8 mouse cellular contexts compared by ENCODE assay signal in genomic region chr5:121330154-121330816, GRCm38 (mm10). TPM values are rescaled to one million over a fixed set of nuclear protein-coding genes. Genes with fewer than 3 reads are reported as not detected.
DNase-seq lines count a peak whose midpoint lies in the region; ATAC-seq and TF ChIP-seq lines count a peak whose summit lies in the region.
"Not testable (repeated sequence)": the region's sequence is repeated elsewhere in the genome, so short reads cannot be mapped to it uniquely, and the experiment has no call there.

No protein-coding gene starts in this region.

- peaks cover 90% of the 10 kb centered on the region for H3K36me3 ChIP-seq in hindbrain, embryonic 14.5 days (replicated peaks; ENCODE audit: control insufficient read depth, insufficient read depth)
- peaks cover 89% of the 10 kb centered on the region for H3K36me3 ChIP-seq in limb, embryonic 10.5 days
- peaks cover 78% of the 10 kb centered on the region for H3K36me3 ChIP-seq in lung, embryonic 14.5 days (ENCODE audit: insufficient read depth)
- peaks cover 25% of the 10 kb centered on the region for H3K36me3 ChIP-seq in myocyte (ENCODE audit: control insufficient read depth, insufficient read depth)
- peaks cover 35% of the 10 kb centered on the region for H3K36me3 ChIP-seq in spleen, adult 2 months (ENCODE audit: control insufficient read depth, insufficient read depth, low read length)

- DNase-seq in CD4-positive, CD25-positive, alpha-beta regulatory T cell, adult 2 months (ENCODE audit: low read depth, low spot score) = peak; percentile 73
- not testable (repeated sequence) for DNase-seq in gastrocnemius, adult 2 months; hindbrain, embryonic 14.5 days (ENCODE audit: low spot score)
- DNase-seq in limb, embryonic 10.5 days (ENCODE audit: low spot score) = peak; percentile 34
- peak; percentile 18 for DNase-seq in lung, embryonic 14.5 days
- DNase-seq in spleen, adult 2 months (ENCODE audit: low read depth in 1 of 2, low spot score in 2 of 2) = peak in 1 of 2 experiments; percentile 32

- H3ac ChIP-seq in myocyte (ENCODE audit: control insufficient read depth, insufficient read length) = not testable (repeated sequence)

- intact Hi-C loops in gastrocnemius, adult 2 months (cut with DNase I) = not testable (repeated sequence)

- 79% methylated on average over 10 of the region's 19 CpGs for WGBS in hindbrain, embryonic 14.5 days
- WGBS in limb, embryonic 10.5 days = 78% methylated on average over 16 of the region's 19 CpGs
- 62% methylated on average over 11 of the region's 19 CpGs for WGBS in lung, embryonic 14.5 days
- 74% methylated on average over 15 of the region's 19 CpGs for WGBS in spleen, adult 2 months

- H3K9me3 ChIP-seq in hindbrain, embryonic 14.5 days (ENCODE audit: control insufficient read depth, low read length); limb, embryonic 10.5 days (replicated peaks); lung, embryonic 14.5 days (ENCODE audit: low read depth, low read length): not testable (repeated sequence)

- peak overlapping the region; percentile 57 for H3K27ac ChIP-seq in cortical plate, adult 2 months (ENCODE audit: insufficient read depth, low read length)
- peak overlapping the region; percentile 57; the same call in 1 of the 2 replicates for H3K27ac ChIP-seq in gastrocnemius, adult 2 months
- H3K27ac ChIP-seq in hindbrain, embryonic 14.5 days = peak overlapping the region; percentile 38
- peak overlapping the region; percentile 75 for H3K27ac ChIP-seq in limb, embryonic 10.5 days
- H3K27ac ChIP-seq in lung, embryonic 14.5 days (ENCODE audit: low read depth) = peak overlapping the region; percentile 62
- peak overlapping the region; percentile 93 for H3K27ac ChIP-seq in spleen, adult 2 months (ENCODE audit: insufficient read depth, low read length)

- H3K4me3 ChIP-seq in cortical plate, adult 2 months (ENCODE audit: insufficient read depth, low read length); gastrocnemius, adult 2 months; hindbrain, embryonic 14.5 days (replicated peaks; ENCODE audit: low read length): not testable (repeated sequence)
- peak overlapping the region; percentile 35 for H3K4me3 ChIP-seq in limb, embryonic 10.5 days
- peak overlapping the region; percentile 10; the same call in 1 of the 2 replicates for H3K4me3 ChIP-seq in lung, embryonic 14.5 days (ENCODE audit: low read depth, low read length)
- peak overlapping the region; percentile 23 for H3K4me3 ChIP-seq in myocyte
- peak overlapping the region; percentile 36; the same call in 1 of the 2 replicates for H3K4me3 ChIP-seq in spleen, adult 2 months (ENCODE audit: extremely low read depth, insufficient read depth, insufficient read length)

- TF ChIP-seq CTCF in cortical plate, adult 2 months (IDR thresholded peaks at IDR 0.05; ENCODE audit: extremely low read depth, insufficient read depth, low read length); gastrocnemius, adult 2 months (IDR thresholded peaks at IDR 0.05); lung, embryonic 14.5 days (IDR thresholded peaks at IDR 0.05; ENCODE audit: low read depth); spleen, adult 2 months (IDR thresholded peaks at IDR 0.05; ENCODE audit: extremely low read depth, insufficient read depth, insufficient read length, insufficient replicate concordance): not testable (repeated sequence)

- not testable (repeated sequence) for H3K79me2 ChIP-seq in myocyte (ENCODE audit: control insufficient read depth, insufficient read depth)

- H3K4me1 ChIP-seq in cortical plate, adult 2 months (ENCODE audit: control insufficient read depth, insufficient read depth, low read length); hindbrain, embryonic 14.5 days (replicated peaks; ENCODE audit: control insufficient read depth, insufficient read depth, low read length); limb, embryonic 10.5 days; lung, embryonic 14.5 days (ENCODE audit: insufficient read depth); spleen, adult 2 months (ENCODE audit: control insufficient read depth, insufficient read depth, insufficient read length): not testable (repeated sequence)

- TF ChIP-seq POLR2A in cortical plate, adult 2 months (IDR thresholded peaks at IDR 0.05; ENCODE audit: extremely low read depth, insufficient read depth, low read length) = peak; percentile 33; the same call in 1 of the 2 replicates
- not testable (repeated sequence) for TF ChIP-seq POLR2A in myocyte (IDR thresholded peaks at IDR 0.05; ENCODE audit: insufficient read length, low read depth); spleen, adult 2 months (IDR thresholded peaks at IDR 0.05; ENCODE audit: low read depth, low read length)

- H3K27me3 ChIP-seq in hindbrain, embryonic 14.5 days (ENCODE audit: control insufficient read depth, insufficient read depth, low read length); limb, embryonic 10.5 days (ENCODE audit: low read depth, poor library complexity, severe bottlenecking); lung, embryonic 14.5 days (ENCODE audit: insufficient read depth, low read length); myocyte (ENCODE audit: control insufficient read depth, insufficient read depth, insufficient read length); spleen, adult 2 months (ENCODE audit: control insufficient read depth, insufficient read depth, low read length): not testable (repeated sequence)

- peak overlapping the region; percentile 32 for H3K4me2 ChIP-seq in hindbrain, embryonic 14.5 days (replicated peaks)
- peak overlapping the region; percentile 42; the same call in 1 of the 2 replicates for H3K4me2 ChIP-seq in lung, embryonic 14.5 days
- peak overlapping the region; percentile 69 for H3K4me2 ChIP-seq in myocyte (ENCODE audit: low read depth)

- ATAC-seq in hindbrain, embryonic 14.5 days (ENCODE audit: low FRiP score) = not testable (repeated sequence)
- ATAC-seq in lung, embryonic 14.5 days (ENCODE audit: insufficient read depth) = peak; percentile 56; the same call in 1 of the 2 replicates

- H3K9ac ChIP-seq in hindbrain, embryonic 14.5 days; lung, embryonic 14.5 days: not testable (repeated sequence)

RNA-seq across cellular contexts. Expression of gene Trafd1, which starts 55.1 kb away (rescaled TPM):
- 124 and 134 TPM in 2 replicates for polyA plus RNA-seq in cortical plate, adult 2 months (2012; rRNA removed)
- total RNA-seq in gastrocnemius, adult 2 months (2021) = 10 to 100 TPM; 36.8 to 37.0 TPM
- 118 and 120 TPM in 2 replicates for polyA plus RNA-seq in hindbrain, embryonic 14.5 days (2014; fragmentation: Nextera tagmentation; extraction: Ambion mirVana)
- 50.4 and 67.7 TPM in 2 replicates for polyA plus RNA-seq in limb, embryonic 10.5 days (2016; fragmentation: Nextera tagmentation; extraction: Ambion mirVana)
- polyA plus RNA-seq in lung, embryonic 14.5 days (2014; fragmentation: Nextera tagmentation; extraction: Ambion mirVana) = 60.8 and 61.0 TPM in 2 replicates
- 29.3 TPM for polyA plus RNA-seq in myocyte (2012; fragmentation: generic; extraction: Trizol)
- 75.4 and 82.2 TPM in 2 replicates for polyA plus RNA-seq in spleen, adult 2 months (2012; rRNA removed)

Comparison
In these comparisons a context has a peak if more than half of its experiments do, and no peak if none do; other contexts are left out.
1. H3K27ac ChIP-seq: peak in every context shown above with its lines; median percentile 93 in spleen, adult 2 months; 75 in limb, embryonic 10.5 days; 62 in lung, embryonic 14.5 days; 57 in cortical plate, adult 2 months; 57 in gastrocnemius, adult 2 months; 38 in hindbrain, embryonic 14.5 days.